Mouse (Mus musculus): ENCODE results near the gene Nxpe3.

Nxpe3 gene

GRCm38 (mm10) chr16:55809779-55810514, 85.1 kb downstream of the Nxpe3 start:
- DNase-seq (ENCODE audit: low read depth, low spot score) = no peak

GRCm38 (mm10) chr16:55809345-55809744, 85.7 kb downstream of the Nxpe3 start:
- no peak for DNase-seq (ENCODE audit: low read depth, low spot score)

GRCm38 (mm10) chr16:55807505-55807932, 87.6 kb downstream of the Nxpe3 start:
- peak; percentile 36 for DNase-seq (ENCODE audit: low read depth, low spot score)

GRCm38 (mm10) chr16:55804799-55805198, 90.3 kb downstream of the Nxpe3 start:
- no peak for DNase-seq (ENCODE audit: low read depth, low spot score)

- DNase-seq (ENCODE audit: low read depth, low spot score) = no peak
Measured at GRCm38 (mm10) chr16:55801629-55802028, 93.5 kb downstream of the Nxpe3 start.

- no peak for DNase-seq (ENCODE audit: low read depth, low spot score)
Measured at GRCm38 (mm10) chr16:55798845-55799244, 96.2 kb downstream of the Nxpe3 start.

- DNase-seq (ENCODE audit: low read depth, low spot score) = no peak
Measured at GRCm38 (mm10) chr16:55790326-55790725, 104.8 kb downstream of the Nxpe3 start.

All from brain, embryonic 18.5 days (tissue).